Mouse (Mus musculus) cerebellum, adult 2 months (tissue): ENCODE measurements around the gene Gnb5.

Source experiments
- CTCF ChIP-seq: fragments of 200-500 bp; IDR thresholded peaks from 2 replicates; pipeline ENCODE4 v1.5.1; 2011; ENCODE audit warnings: low read depth, mild to moderate bottlenecking, control low read depth, low read length, moderate library complexity, borderline replicate concordance; ENCODE audit not compliant: insufficient read depth
- POLR2A ChIP-seq: fragments of 200-500 bp; IDR thresholded peaks from 2 replicates; pipeline ENCODE4 v1.6.1; 2011; ENCODE audit warnings: low read length, control low read depth, borderline replicate concordance; ENCODE audit not compliant: insufficient read depth

- TF ChIP-seq POLR2A, result no peak
- no peak for TF ChIP-seq CTCF
Observed at GRCm38 (mm10) chr9:75273646-75274045, 32.4 kb upstream of the Gnb5 start.
